Mouse (Mus musculus) embryo, embryonic 10 days (tissue): ENCODE results near the gene Sema4g.

ENCODE experiments used
- DNase-seq: peaks from one replicate; pipeline ENCODE4 v3.0.0-alpha.2; 2015; ENCODE audit warnings: low spot score

Sema4g gene

GRCm38 (mm10) chr19:44988831-44989566 lies at the start of gene Sema4g:
Gene Sema4g, plus strand, starts transcription at chr19:44989101.
- peak; percentile 70 for DNase-seq

DNA sequence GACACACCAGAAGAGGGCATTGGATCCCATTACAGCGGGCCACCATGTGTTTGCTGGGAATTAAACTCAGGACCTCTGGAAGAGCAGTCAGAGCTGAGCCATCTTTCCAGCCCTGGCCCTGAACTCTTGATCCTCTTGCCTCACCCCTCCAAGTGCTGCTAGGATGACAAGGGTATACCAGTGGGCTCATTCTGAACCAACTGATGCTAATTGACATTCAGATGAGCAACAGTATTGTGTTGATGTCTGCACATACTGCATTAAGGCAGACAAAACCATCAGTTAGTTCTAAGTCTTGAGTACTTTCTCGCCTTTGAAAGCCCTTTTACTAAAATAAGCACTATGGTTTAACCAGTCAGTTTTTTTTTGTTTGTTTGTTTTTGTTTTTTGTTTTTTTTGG lies 29.3 kb upstream of the Sema4g start:
- no peak for DNase-seq

- DNase-seq = no peak
Measured at GRCm38 (mm10) chr19:44965978-44966377, 22.9 kb upstream of the Sema4g start.

DNA sequence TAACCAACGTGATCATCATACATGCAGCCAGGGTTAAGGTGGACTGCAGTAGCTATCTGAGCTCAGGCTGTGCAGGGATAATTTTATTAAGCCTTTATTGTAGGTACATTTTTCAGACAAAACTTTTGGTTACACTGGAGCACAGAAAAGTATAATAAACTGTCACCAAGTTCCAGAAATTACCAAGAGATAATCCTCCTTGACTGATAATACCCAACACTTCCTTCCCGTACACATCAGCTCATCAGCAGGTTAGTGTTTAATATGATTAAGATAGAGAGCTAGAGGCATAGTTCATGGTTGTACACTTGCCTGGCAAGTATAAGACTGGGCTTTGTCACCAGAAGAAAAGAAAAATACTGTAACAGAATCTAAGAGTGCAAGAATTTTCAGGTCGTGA lies 20.6 kb upstream of the Sema4g start:
- no peak for DNase-seq

DNA sequence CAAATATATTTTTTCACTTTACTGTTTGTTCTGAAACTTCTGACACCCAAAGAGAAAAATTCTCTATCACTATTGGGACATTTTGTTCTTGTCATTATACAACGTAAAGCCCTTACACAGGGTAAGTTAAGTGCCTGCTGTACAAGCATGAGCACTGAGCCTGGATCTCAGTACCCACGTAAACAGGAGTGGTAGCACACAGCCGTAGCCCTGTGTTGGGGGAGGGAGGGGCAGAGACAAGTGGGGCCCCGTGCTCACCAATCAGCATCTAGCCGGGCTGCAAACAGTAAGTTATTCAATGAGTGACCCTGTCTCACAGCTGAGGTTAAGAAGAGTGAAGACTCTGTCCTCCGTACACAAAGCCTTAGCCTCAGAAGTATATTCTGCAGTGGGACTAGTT lies 12.3 kb upstream of the Sema4g start:
- no peak for DNase-seq

- DNase-seq = no peak
Measured at GRCm38 (mm10) chr19:44977148-44977547, 11.8 kb upstream of the Sema4g start.

GRCm38 (mm10) chr19:44980787-44981186 lies 8.1 kb upstream of the Sema4g start:
- no peak for DNase-seq

DNA sequence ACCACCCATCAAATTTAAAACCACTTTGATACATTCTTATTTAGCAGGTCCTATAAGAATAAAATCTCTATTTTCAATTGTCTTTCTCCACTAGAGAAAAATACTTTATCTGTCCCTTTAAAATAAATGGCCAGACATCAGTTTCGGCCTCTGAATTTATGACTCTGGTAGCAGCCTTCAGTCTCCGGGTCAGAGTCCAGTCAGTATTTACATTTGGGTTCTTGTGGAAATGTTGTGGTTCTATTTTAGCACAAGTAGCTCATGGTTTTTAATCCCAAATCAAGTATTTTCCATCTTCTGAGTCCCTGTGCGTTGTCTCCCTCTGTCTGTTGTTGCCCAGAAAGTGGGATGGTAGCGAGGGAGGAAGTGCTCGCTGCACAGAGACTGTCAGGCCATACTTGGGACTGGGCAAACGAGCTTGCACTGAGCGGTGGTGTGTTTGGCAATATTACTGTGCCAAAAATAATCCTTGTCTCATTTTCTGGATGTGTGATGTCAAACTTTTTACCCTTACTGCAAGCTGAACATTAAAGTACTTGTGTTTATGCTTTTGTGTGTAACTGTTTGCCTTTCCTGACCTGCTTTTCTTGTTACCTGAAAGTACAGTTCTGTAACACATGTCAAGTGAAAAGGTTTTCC lies 6.3 kb upstream of the Sema4g start:
- no peak for DNase-seq

DNA sequence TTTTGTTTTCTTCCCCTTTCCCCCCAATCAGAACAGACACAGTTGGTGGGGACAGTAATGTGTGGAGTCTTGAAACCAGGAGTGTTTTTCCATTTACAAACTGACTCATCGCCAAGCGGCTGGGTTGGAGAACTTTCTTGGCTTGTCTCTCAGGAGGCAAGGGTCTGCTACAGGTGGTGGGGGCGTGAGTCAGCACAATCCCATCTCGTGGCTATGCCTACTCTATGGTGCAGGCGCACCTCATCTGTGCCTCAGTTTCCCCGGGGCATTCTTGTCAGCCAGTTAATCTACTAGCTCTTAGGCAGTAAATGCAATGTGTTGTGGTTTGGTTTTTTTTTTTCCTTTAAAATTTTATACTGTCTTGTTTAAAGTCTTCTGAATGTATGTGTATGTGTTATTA lies 5.5 kb upstream of the Sema4g start:
- no peak for DNase-seq

- DNase-seq = no peak
Measured at GRCm38 (mm10) chr19:44984420-44984819, 4.5 kb upstream of the Sema4g start.

DNA sequence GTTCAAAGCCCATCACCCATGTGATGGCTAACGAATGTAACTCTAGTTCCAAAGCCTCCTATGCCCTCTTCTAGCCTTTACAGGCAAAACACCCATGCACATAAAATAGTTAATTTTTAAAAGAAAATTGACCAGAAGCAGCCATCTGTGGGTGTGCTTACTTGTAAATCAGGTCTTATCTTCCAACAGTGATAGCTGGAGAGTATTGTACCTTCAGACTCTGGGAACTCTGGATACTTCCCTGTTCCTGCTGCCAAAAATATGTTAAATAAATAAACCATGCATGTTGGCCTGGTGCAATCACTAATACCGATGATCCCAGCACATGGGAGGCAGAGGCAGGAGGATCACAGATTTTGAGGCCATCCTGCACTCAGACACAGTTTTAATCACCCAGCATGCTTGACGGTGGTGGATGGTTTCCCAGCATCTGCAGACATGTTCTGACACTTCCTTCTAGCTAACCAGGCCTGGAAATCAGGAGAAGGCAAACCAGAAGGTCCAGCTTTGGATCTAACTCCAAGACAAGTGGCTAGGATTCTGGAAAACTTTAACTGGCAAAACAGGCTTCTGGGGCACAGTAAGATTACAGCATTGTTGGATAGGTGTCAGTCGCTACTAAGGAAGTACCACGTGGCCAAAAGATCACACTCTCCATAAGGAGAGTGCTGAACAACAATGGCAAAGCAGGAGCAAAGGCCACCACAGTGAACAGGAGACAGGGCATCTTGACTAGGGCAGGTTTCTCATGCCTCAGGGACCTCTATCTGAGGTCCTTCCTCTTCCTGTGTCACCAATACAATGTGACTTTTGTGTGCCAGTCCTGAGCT lies 3.5 kb upstream of the Sema4g start:
- DNase-seq = no peak

GRCm38 (mm10) chr19:44987004-44987403 lies 1.9 kb upstream of the Sema4g start:
- DNase-seq = no peak

DNA sequence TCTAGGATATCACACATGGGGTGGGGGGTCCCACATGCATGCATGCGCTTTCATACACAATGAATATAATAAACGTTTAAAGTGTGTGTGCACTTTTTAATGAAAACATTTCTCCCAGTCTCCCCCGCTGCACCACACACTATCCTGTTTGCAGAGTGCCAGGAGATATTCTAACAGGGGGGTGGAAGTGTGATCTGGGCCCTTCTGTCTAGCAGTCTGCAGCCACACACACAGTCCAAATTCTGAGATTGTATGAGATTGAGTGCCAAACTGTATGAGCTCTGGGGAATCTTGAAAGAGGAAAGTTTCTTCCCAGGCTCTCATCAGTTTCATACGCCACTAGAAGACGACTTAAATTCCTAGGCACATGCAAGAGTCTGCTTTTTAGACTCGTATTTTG lies 1.1 kb upstream of the Sema4g start:
- no peak for DNase-seq

GRCm38 (mm10) chr19:44988321-44988720 lies 580 bp upstream of the Sema4g start:
- DNase-seq = no peak

GRCm38 (mm10) chr19:44989567-44990495 lies 930 bp downstream of the Sema4g start:
- no peak for DNase-seq

DNA sequence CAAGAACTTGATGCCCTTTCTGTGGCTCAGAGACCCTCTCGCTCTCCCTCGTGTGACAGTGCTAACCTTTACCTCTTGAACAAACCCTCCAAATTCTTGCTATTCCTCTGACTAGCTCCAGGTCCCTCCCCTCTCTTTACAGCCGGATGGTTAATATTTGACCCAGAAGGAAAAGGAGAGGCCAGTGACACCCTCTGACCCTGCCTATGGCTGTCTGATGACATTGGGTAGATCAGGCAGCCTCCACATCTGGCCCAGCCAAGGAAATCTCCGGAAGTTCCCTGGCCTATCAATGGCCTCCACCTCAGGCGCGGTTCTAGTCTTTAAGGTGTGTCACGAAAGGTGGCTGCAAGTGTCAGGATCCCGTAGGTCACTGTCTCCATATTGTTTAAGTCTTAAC lies 2.1 kb downstream of the Sema4g start:
- no peak for DNase-seq

DNA sequence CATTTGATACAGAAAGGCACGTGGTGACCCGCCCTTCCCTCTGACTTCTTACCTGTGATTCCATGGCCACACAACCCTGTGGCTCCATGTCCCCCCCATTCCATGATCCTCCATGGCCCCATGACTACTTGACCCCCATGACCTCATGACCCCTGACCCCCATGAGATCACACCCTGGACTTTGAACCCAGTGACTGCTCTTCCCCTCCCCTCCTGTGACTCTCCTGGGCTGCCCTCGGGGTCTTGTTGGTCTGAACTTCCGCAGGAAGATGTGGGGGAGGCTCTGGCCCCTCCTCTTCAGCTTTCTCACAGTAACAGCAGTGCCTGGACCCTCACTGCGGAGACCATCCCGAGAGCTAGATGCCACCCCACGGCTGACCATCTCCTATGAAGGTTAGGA lies 3.3 kb downstream of the Sema4g start:
- DNase-seq = no peak

GRCm38 (mm10) chr19:44992712-44993111 lies 3.8 kb downstream of the Sema4g start:
- DNase-seq = no peak

DNA sequence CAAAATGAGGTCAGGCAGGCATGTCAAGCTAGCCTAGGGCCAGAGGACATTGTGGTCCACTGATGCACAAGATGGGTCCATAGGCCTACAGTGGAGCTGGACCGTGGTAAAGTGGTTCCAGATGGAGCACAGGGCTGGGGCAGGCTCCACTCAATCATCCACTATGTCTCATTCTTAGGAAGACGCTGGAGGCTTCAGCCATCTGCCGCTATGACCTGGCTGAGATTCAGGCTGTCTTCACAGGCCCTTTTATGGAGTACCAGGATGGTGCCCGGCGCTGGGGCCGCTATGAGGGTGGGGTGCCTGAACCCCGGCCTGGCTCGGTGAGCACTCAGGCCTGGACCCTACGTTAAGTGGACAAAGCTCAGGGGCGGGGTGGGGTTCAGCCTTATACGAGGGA lies 8.9 kb downstream of the Sema4g start:
- peak; percentile 36 for DNase-seq

GRCm38 (mm10) chr19:44999647-45000046 lies 10.7 kb downstream of the Sema4g start:
- DNase-seq = no peak

DNA sequence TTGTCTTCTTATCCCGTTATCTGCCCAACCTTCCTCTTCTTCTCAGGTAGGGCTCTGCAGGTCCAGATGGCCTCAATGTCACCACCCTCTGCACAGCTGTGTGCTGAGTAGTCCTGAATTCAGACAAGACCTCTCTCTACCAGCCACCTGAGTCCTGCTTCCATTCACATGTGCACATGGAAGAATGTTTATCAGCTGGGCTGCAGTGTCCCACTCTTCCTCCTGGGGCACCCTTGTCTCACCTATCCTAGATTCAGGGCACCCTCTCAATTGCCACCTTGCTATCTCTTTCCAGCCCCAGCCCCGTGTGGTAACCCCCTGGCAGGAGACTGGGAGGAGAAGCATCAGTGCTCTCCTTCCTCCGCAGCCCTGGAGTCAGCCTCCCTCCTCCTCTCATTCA lies 13.4 kb downstream of the Sema4g start:
- DNase-seq = no peak
